Mouse (Mus musculus): ENCODE results near the gene Cd8a.
"Not testable (repeated sequence)": the region's sequence is repeated elsewhere in the genome, so short reads cannot be mapped to it uniquely, and the experiment has no call there.

Cd8a gene

DNA sequence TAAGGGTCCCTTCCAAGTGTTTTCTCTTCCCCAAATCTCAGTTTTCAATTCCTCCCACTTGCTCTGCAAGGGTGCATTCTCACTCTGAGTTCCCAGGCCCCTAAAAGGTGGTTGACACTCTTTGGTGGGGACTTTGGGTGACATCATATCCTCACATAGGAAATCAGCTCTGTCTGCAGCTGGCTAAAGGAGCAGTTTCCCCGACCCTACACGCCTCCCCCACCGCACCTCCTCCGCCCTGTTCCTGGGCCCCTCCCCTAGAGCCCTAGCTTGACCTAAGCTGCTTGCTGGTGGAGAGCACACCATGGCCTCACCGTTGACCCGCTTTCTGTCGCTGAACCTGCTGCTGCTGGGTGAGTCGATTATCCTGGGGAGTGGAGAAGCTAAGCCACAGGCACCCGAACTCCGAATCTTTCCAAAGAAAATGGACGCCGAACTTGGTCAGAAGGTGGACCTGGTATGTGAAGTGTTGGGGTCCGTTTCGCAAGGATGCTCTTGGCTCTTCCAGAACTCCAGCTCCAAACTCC, at the start of gene Cd8a:
Gene Cd8a, plus strand, starts transcription at position 179 of the 527 bp plus-strand sequence.
- DNase-seq (ENCODE audit: low read depth, low spot score), result no peak

DNA sequence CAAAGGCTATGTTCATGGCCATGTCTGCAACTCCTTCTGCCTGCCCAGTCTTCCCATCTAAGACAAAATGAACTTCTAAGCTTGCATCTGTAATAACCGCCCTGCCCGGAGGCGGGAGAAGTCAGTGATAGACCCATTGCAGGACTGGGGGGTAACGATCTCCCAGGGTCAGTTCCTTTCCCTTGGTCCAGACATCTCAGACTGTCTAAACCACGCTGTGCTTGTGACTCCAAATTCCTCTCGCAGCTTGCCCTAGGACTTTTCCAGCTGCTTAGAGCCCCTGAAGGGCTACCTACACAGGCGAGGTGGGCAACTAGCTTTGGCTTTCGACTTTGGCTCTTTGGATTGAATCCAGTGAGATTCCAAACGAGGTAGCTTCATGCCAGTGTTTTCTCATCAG, 48.4 kb upstream of the Cd8a start:
- DNase-seq (ENCODE audit: low read depth, low spot score), result no peak

DNA sequence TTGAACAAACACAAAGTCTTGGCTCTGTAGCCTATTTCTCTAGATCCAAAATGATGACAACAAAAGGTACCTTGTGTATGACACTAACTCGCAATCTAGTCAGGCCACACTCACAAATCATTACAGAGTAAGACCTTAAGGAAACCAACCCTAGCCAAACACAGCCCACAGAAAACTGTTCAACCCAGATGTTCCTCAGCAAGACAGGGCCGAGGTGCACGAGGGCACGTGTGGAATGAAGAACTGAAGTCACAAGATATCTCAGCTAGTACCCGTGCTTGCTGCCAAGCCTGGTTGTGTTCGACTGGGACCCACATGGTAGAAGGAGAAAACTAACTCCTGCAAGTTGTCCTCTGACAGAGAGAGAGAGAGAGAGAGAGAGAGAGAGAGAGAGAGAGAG, 43.3 kb upstream of the Cd8a start:
- no peak for DNase-seq (ENCODE audit: low read depth, low spot score)

DNA sequence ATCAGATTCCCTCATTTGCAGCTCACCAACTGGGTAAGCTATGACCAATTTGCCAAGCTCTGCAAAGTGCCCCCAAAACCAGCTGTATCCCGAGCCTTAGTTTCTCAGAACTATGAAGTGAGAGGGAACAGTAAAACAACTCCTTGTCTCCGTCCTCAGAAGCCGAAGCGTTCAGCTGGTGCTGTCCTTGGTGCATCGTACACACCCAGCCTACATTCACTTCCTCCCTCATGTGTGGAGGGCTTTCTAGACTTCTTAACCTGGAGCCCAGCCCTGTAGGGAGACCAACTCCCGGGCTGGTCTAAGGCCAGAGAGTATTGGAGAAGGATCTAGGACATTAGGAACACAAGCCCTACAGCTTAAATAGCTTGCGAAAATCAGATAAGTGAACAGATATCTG, 42.7 kb upstream of the Cd8a start:
- no peak for DNase-seq (ENCODE audit: low read depth, low spot score)

DNA sequence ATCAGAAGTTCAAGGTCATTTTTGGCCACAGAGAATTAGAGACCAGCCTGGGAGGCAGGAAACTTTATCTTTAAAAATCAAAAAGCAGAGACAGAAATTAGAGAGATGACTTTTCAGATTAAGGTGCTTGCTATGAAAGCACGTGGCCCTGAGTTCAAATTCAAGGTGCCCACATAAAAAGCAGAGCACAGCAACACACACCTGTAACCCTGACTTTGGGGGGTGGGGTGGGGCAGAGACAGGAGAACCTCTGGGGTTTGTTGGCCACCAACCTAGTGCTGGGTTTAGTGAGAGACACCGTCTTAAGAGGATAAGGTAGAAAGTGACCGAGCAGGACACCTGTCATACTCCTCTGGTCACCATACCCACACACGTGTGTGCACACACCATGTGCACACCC, 41.7 kb upstream of the Cd8a start:
- DNase-seq (ENCODE audit: low read depth, low spot score), result not testable (repeated sequence)

DNA sequence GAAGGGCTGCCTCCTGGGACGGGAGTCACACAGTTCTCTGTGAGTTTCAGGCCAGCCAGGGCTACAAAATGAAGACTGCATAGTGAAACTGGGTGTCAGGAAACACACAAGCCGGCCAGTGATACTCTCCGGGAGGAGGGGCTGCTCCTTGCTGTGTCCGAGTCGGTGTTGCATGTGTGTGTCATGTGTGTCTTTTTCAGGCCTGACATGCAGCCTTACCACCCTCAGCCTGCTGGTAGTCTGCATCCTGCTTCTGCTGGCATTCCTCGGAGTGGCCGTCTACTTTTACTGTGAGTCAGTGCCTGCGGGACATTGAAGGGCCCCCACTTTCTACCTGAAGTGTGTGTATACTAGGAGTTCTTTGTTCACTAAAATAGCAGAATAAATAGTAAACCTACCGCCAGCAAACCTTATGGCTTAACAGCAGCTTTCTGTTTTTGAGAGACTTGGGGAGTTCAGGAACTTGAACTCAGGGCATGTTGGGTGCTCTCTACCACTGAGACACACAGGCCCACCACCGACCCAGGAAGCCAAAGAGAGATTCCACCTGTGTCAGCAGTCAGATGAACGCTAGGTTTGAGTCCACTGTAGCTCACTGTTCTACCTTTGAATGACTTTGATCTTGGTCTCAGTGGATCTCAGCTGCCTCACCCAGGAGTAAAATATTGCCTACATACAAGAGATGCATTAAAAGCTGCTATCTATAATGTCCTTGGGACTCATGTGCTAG, 40.8 kb upstream of the Cd8a start:
- no peak for DNase-seq (ENCODE audit: low read depth, low spot score)

DNA sequence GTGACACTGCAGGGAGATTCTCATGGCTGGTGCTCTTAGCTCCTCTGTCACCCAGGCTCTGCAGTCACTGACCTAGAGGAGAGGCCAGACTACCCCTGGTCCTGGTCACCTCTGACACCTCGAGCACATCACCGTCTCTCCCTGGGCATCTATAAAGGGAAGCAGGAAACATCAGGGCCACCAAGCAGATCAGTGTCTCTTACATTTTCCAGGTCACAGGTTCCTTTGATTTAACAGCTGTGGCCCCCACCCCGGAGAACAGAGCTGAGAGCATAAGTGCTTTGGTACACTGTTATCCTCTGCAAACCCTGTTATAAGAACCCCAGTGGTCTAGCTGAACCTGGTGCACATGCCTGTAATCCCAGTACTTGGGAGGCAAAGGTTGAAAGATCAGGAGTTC, 40.2 kb upstream of the Cd8a start:
- no peak for DNase-seq (ENCODE audit: low read depth, low spot score)

DNA sequence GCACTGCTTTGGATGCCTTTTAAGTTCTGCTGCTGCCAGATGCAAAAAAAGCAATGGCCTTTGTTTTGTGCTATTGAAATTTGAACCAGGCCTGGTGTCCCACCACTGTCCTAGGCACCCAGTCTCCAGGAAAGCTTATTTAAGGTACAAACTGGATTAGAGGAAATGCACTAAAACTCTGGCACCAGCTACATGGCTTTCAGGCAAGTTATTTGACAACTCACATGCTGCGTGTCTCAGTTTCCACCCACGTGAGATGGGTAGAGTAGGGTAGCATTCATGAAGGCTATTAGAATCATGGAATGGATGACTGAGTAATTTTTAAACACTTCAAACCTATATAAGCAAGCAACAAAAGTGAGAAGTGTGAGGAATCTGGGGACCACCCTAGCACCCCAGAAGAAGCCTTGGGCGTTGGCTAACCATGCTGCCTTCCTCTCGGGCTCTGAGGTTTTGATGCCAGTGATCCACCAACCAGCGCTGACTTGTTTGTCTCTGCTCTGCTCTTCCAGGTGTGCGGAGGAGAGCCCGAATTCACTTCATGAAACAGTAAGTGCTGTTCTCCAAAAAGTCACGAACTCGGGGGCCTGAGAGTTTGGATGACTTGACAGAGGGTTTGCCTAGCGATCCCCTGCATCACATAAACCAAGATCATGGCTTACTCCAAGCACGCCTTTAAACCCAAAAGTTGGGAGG, 39.5 kb upstream of the Cd8a start:
- no peak for DNase-seq (ENCODE audit: low read depth, low spot score)

DNA sequence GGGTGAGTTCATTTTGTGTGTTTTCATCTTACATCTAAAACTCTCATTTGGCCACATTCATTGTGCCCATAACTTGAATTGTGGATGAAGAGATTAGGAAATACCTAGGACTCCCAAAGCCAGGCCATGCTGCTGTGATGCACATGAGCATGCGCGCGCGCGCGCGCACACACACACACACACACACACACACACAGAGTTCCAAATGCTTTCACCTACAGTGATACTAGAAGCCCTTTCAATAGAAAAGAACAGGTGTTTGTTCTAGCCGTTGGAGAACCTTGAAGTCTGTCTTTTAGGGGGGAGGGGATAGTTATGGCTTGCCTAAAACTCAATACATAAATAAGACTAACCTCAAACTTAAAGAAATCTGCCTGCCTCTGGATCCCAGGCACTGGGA, 35.6 kb upstream of the Cd8a start:
- no peak for DNase-seq (ENCODE audit: low read depth, low spot score)

DNA sequence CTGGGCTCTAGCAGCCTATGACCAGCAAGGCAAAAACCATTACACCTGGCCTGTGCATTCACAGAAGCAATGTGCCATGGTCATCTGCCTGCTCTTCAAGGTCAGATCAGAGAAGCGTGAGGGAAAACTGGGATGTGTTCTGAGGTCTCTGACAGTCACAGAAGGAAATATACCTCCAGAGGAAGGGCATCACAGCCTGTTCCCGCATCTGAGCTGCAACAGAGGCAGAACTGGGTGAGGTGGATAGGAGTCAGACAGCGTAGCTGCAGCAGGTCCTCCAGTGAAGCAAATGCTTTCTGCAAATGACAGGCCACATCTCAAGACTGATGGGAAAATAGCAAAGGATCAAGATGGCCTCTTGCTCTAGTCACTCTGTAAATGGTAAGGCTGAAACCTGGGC, 34.3 kb upstream of the Cd8a start:
- no peak for DNase-seq (ENCODE audit: low read depth, low spot score)

DNA sequence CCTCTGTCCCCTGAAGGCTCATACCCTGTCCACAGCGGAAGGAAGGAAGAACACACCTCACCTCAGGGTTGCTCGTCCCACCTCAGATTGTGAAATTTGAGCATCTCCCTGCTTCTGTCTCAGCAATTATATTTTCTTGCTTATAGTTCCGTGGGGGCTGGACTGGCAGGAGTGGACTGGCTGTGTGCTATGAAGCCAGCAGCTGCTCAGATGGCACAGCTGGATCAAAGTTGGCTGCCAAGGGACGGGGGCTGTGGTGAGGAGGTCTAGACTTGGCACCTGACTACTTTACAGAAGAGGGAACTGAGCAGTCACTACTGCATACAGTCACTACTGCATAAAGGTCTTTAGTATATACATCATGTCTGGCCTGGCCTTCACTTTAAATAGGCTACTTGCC, 33.9 kb upstream of the Cd8a start:
- no peak for DNase-seq (ENCODE audit: low read depth, low spot score)

DNA sequence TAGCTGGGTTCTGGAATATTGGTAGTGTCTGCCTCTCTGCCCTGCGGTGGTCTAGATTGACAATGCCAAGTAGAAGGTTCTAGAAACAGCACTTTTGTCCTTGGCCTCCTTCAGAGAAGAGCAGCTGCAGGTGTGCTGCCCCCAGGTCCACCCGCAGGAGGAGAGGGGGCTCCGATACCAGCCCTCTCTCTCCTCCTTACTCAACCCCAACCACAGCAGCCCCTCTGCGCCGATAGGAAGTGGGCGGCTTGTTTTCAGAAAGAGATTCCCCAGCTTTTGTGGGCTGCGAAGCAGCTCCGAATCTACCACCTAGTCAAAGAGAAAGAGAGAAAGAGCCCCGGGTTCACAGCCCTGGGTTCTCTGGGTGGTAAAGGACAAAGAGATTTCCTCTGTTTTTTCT, 32.0 kb upstream of the Cd8a start:
- DNase-seq (ENCODE audit: low read depth, low spot score), result no peak

DNA sequence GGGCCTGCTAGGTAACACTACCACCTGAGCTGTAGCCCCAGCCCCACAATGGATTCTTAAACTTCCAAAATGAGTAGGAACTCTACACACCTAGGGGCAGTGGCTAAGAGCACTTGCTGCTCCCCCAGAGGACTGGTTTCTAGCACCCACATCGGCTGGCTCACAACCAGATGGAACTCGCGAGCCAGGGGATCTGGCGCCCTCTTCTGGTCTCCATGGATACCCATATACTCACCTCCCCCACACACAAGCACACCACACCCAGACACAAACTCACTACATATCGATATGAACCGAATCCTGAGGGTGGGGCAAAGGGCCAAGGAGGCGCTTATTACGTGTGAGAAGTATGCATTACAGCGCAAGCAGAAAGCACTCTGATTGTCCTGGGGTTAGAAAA, 25.2 kb upstream of the Cd8a start:
- DNase-seq (ENCODE audit: low read depth, low spot score), result no peak

DNA sequence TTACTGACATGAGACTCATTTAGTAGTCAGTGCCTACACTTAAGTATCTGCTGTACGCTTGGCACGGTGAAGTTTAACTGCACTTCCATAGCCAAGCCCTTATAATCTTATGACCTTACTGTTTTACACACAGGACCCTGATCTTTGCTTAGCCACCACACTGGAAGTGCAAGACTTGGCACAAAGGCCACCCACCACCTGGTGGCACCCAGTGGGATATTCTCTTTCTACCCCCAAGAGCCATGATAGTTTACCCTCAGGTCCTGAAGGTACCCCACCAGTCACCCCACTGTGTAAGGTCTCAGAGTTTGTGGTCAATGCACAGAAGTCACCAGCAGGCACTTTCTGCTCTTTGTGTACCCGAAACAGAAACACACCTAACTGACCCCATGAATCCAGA, 22.0 kb upstream of the Cd8a start:
- no peak for DNase-seq (ENCODE audit: low read depth, low spot score)

DNA sequence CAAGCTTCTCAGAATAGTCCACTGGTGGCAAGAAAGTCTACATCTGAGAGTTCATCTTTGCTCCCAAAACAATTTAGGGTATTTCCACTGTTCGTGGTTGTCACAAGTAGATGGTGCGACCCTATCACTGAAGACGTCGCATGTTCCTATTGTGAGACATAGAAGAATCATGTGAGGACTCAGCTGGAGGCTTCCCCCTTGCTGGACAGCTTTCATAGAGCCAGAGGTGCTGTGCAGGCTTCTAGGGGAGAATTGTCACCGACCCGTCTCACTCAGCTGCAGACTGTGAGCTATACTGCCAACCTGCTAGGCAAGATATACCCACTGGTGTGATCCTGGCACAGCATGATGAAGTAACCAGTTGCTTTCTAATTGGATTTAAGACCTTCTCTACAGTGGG, 21.0 kb upstream of the Cd8a start:
- DNase-seq (ENCODE audit: low read depth, low spot score), result no peak

DNA sequence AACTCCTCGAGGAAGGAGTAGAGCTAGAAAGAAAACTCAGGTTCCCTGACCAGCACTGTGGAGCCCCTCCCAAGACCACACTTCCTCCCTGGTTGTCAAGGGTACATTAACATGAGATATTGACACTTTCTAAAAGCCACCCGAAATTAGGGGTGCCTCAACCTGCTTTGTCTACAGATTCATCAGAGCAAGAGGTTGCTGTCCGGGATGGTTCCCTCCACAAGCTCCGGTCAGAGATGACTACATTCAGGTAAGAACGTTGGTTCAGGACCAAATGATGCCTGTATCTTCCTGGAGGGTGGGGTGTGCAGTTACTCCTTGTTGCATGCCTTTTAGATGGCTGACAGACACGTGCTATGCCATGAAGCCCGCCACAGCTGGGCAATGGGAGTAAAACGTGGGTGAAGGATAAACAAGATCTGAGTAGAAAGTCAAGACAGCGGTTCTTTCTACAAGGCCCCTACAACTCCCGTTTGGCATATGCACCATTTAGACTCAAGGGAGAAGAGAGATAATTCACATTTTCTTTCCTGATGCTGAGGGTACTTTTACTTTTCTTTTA, 20.3 kb upstream of the Cd8a start:
- DNase-seq (ENCODE audit: low read depth, low spot score), result no peak

DNA sequence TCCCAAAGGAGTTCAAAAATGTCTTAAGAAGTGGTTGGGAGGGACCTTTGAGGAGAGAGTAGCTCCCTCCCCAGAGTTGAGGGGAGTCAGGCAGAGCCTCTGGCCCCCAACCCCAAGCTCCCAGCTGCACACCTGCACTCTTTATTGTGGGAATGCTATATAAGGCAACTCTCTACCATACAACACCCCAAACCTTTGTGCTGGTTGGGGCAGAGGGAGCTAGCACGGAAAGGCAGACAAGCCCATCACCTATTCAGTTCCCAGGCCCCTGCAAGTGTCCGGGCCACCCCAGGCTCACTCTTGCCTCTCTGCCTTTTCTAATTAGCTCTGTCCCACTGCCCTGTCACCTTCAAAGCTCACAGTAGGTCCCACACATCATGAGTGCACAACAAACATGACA, 19.5 kb upstream of the Cd8a start:
- no peak for DNase-seq (ENCODE audit: low read depth, low spot score)

DNA sequence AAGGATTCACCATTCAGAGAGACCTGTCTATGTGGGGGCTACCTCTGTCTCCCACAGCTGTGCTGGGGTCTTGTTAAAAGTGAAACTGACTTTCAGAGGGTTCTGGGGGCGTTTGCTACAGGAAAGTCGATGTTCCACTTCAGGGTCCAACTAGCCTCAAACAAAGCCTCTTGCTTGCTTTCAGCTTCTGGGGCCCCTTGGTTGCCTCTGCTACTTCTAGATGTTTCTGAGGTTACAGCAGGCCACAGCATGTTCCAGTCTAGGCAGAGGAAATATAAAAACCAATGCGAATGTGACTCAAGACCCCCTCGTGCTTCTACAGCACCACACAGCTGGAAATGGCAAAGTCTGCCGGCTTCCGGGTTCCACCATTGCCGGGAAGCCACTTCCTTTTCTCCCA, 15.7 kb upstream of the Cd8a start:
- DNase-seq (ENCODE audit: low read depth, low spot score), result no peak

DNA sequence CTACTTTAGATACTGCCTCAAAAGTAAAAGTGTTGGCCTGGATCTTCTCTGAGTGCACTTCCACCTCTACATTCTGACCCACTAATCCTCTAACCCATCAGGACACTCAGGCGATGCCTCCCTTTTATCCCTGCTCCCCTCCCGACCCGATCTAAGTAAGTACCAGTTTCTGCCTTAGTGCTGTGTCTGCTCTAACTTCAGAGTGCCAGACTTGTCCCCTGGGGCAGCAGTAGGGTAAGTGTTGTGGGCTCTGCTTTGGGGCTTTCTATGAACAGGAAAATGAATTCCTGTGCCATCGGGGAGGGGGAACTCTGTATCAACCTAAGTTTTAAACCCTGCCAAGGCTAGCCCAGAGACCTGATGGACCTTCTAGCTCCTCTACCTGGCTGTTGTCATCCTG, 13.0 kb upstream of the Cd8a start:
- DNase-seq (ENCODE audit: low read depth, low spot score), result no peak

DNA sequence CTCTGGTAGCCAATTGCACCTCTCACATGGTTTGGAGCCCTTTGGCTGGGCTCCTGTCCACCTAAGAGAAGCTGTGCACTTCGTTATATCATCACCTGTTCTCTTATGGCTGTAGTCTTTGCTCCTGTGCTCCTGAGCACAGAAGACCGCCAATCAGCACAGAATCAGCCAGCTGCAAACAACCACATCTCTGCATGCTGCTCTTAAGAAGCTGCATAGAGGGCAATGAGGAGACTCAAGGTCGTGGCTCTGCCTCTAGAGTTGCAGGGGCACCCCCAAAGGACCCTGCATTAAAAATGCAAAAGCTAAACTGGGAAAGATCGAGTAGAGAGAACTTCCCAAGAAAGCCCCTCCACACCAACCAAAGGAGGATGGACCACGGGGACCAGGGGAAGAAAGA, 12.5 kb upstream of the Cd8a start:
- DNase-seq (ENCODE audit: low read depth, low spot score), result no peak

DNA sequence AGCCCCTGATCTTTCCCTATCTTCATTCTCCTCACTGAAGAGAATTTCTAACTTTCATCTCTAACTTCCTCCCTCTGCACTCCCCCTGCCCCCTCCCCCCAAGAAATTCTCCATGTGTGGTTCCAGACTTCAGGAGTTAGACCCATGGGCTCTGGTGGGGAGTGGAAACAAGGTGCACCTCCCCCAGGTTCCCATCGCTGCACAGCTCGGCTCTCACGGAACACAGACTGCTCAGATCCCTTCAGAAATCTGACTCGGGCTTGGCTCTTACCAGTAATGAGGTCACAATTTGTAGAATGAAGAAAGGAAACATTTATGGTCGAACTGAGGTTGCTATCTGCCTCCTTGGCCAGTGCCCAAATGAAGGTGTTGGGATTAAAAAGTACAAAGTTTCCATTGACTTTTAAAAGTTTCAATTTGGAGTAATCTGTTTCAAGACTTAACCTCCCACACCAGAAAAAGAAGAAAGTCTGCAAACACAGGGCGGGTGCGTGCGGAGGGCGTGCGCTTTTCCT, 12.0 kb upstream of the Cd8a start:
- no peak for DNase-seq (ENCODE audit: low read depth, low spot score)

DNA sequence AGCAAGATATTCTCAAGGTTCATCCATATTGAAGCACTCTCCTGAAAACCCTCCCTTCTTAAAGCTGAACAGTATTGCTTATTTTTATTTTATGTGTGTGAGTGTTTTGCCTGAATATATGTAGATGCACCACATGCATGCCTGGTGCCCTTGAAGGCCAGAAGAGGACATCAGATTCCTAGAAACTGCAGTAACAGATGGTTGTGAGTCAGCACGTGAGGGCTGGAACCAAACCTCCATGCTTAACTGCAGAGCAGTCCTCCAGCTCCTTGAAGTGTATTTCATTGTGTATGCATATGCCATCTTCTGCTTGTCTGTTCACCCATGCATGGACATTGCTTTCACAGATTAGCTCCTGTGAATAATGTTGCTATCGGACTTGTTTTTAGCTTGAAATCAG, 9.2 kb upstream of the Cd8a start:
- no peak for DNase-seq (ENCODE audit: low read depth, low spot score)

DNA sequence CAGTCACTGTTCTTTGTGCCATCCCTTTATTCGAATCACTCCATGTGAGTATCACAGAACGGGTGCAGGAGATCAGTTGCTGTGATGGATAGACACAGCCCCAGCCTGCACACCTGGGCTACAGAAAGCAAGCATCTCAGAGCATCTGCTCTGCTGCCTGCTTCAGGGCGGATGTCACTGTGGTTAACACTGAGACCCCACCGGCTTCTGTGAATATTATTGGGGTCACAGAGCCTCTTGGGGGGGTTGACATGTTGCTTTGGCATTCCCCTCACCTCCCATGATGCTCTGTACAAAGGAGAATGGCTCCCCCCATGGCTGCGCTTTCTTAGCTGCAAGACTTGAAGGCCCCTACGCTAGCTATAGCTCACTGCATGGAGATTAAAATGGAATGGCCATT, 3.8 kb upstream of the Cd8a start:
- no peak for DNase-seq (ENCODE audit: low read depth, low spot score)

All from embryo, embryonic 11.5 days (tissue).